Mouse (Mus musculus): ENCODE results near the gene Lars2. TPM values are rescaled to one million over a fixed set of nuclear protein-coding genes. Genes with fewer than 3 reads are reported as not detected.

Gene Lars2
- polyA plus RNA-seq (2014; fragmentation: Illumina TruSeq; extraction: RNeasy Lipid Tissue Mini Kit (QIAGEN cat#74804); ENCODE audit: low read depth, low replicate concordance), result 48.0 TPM

GRCm38 (mm10) chr9:123366708-123367385 is at the start of gene Lars2:
Gene Lars2, plus strand, starts transcription at chr9:123366927.

GRCm38 (mm10) chr9:123478586-123479195 is 112.0 kb downstream of the Lars2 start, which contains the start of gene Limd1:
Gene Limd1, plus strand, starts transcription at chr9:123478706.

Other genes starting within 250 kb of the Lars2 start
- gene Clec3b, start 216.0 kb upstream of the Lars2 start, polyA plus RNA-seq (2014; fragmentation: Illumina TruSeq; extraction: RNeasy Lipid Tissue Mini Kit (QIAGEN cat#74804); ENCODE audit: low read depth, low replicate concordance), result 96.5 TPM
- 0.58 TPM for gene Cdcp1, start 150.9 kb upstream of the Lars2 start, polyA plus RNA-seq (2014; fragmentation: Illumina TruSeq; extraction: RNeasy Lipid Tissue Mini Kit (QIAGEN cat#74804); ENCODE audit: low read depth, low replicate concordance)
- gene Tmem158, start 106.2 kb upstream of the Lars2 start, polyA plus RNA-seq (2014; fragmentation: Illumina TruSeq; extraction: RNeasy Lipid Tissue Mini Kit (QIAGEN cat#74804); ENCODE audit: low read depth, low replicate concordance), result 1.8 TPM
- 39.9 TPM for gene Limd1, start 111.8 kb downstream of the Lars2 start, polyA plus RNA-seq (2014; fragmentation: Illumina TruSeq; extraction: RNeasy Lipid Tissue Mini Kit (QIAGEN cat#74804); ENCODE audit: low read depth, low replicate concordance)
- gene Sacm1l, start 162.8 kb downstream of the Lars2 start, polyA plus RNA-seq (2014; fragmentation: Illumina TruSeq; extraction: RNeasy Lipid Tissue Mini Kit (QIAGEN cat#74804); ENCODE audit: low read depth, low replicate concordance), result 33.2 TPM

Measured in heart, adult 10 weeks (tissue).